Mouse (Mus musculus) midbrain, embryonic 13.5 days (tissue): ENCODE measurements around the gene Pde4dip. TPM values are rescaled to one million over a fixed set of nuclear protein-coding genes. Genes with fewer than 3 reads are reported as not detected.

Experiments used
- ATAC-seq: fragments of 200-750 bp; cut with Nextera tagmentation; 2 replicates; pipeline ENCODE4 v1.8.0; 2017; ENCODE audit warnings: mild to moderate bottlenecking, moderate TSS enrichment, moderate library complexity
- H3K27ac ChIP-seq: fragments of 300-500 bp; sonication (generic); 2 replicates; pipeline ENCODE4 v1.5.1; 2015; ENCODE audit warnings: inconsistent platforms, mild to moderate bottlenecking, moderate library complexity
- H3K27me3 ChIP-seq: fragments of 300-500 bp; sonication (generic); 2 replicates; pipeline ENCODE4 v1.6.1; 2015; ENCODE audit warnings: mild to moderate bottlenecking, inconsistent platforms
- H3K36me3 ChIP-seq: fragments of 300-500 bp; sonication (generic); 2 replicates; pipeline ENCODE4 v1.6.1; 2015; ENCODE audit warnings: mild to moderate bottlenecking, inconsistent platforms
- H3K4me1 ChIP-seq: fragments of 300-500 bp; sonication (generic); replicated peaks from 2 replicates; pipeline ENCODE4 v1.6.1; 2015; ENCODE audit warnings: inconsistent platforms
- H3K4me2 ChIP-seq: fragments of 300-500 bp; sonication (generic); replicated peaks from 2 replicates; pipeline ENCODE4 v1.6.1; 2015; ENCODE audit warnings: moderate library complexity, mild to moderate bottlenecking, inconsistent platforms
- H3K4me3 ChIP-seq: fragments of 300-500 bp; sonication (generic); replicated peaks from 2 replicates; pipeline ENCODE4 v1.5.1; 2015; ENCODE audit warnings: mild to moderate bottlenecking, inconsistent platforms
- H3K9ac ChIP-seq: fragments of 300-500 bp; sonication (generic); replicated peaks from 2 replicates; pipeline ENCODE4 v1.6.1; 2015; ENCODE audit warnings: mild to moderate bottlenecking, inconsistent platforms
- H3K9me3 ChIP-seq: fragments of 300-500 bp; sonication (generic); 2 replicates; pipeline ENCODE4 v1.6.1; 2016; ENCODE audit warnings: mild to moderate bottlenecking, inconsistent platforms
- WGBS: fragments of 180-500 bp; shearing (Covaris S2); methylation state at CpG from one replicate; pipeline ENCODE4 v1.1.7; 2015; 5-methylcytosine and 5-hydroxymethylcytosine counted together
- polyA plus RNA-seq: library from polyadenylated mRNA; unstranded; fragments of >200 nt; fragmentation: Nextera tagmentation; extraction: Ambion mirVana; gene quantifications from 2 replicates; pipeline ENCODE4 v1.2.1, GENCODE M21; 2015

Pde4dip gene
- polyA plus RNA-seq, 1 experiment from 2014 or later = 46.6 TPM

DNA sequence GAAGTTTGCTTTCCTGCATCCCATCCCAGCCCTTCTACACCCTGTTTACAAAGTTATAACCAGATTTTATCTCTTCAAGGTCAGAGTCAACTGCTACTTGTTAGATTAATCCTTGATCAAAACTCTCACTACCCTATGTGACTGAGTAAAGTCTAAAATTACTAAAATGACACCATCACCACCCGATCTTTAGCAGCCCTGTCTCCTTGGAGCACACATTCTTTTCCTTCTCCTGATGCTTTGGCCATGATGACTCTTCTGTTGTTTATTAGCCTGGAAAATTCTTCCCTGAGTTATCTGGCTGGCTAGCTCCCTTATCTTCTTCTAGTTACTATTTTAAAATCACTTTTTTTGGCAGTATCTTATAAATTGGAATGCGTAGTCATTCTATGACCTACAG lies 82.9 kb downstream of the Pde4dip start:
- no peak overlapping the region for H3K4me3 ChIP-seq
- H3K4me2 ChIP-seq = no peak overlapping the region
- no peaks in the 10 kb centered on the region for H3K36me3 ChIP-seq
- 97% methylated on average over 2 of the region's 2 CpGs for WGBS
- no peak for ATAC-seq
- H3K9me3 ChIP-seq = no peaks in the 10 kb centered on the region
- H3K4me1 ChIP-seq = 0 out of 2 replicates have a peak, but pooled peaks cover 2% of the 10 kb centered on the region
- no peak overlapping the region for H3K9ac ChIP-seq
- no peak overlapping the region for H3K27ac ChIP-seq
- H3K27me3 ChIP-seq = no peaks in the 10 kb centered on the region

DNA sequence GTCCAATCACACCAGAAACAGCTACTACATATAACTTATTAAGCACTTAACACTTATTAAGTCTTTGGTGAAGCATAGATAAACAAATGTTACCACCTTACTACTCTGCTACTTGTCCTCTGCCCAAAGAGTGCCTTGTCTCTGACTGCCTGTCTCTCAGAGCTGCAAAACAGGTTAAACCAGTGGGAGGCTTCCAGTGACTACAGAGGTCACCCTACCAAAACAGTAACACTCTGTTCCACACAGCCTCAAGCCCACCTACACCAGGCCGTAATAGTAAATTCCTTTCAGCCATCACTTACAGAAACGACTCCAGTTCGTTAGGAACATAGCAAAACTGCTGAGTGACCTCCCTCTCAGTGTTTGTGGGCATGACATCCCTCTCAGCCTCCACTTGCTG lies 84.8 kb downstream of the Pde4dip start:
- no peak for ATAC-seq
- Histone ChIP-seq H3K27ac (no peak overlapping the region), H3K4me2 (no peak overlapping the region), H3K27me3 (no peaks in the 10 kb centered on the region), H3K36me3 (no peaks in the 10 kb centered on the region), H3K9ac (no peak overlapping the region), H3K4me3 (no peak overlapping the region), H3K4me1 (no peaks in the 10 kb centered on the region), H3K9me3 (no peaks in the 10 kb centered on the region)
- WGBS = 77% methylated on average over 3 of the region's 3 CpGs

DNA sequence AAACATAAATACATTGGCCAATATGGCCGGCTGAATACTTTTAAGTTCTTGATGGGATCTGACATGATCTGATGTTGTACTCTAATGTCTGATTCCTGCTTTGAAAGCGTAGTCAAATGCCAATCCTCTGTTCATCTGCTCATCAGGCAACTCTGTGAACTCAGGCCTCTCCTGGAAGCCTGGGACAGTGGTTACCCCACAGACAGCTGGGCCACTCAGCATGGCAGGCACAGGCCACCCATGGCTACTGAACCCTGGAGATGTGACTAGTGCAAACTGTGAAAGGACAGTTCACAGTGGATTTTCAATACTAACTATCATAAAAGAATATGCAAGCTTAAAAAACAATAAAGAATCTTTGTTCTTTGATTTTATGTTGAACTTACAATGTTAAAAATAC lies 85.6 kb downstream of the Pde4dip start:
- Histone ChIP-seq H3K4me1 (no peaks in the 10 kb centered on the region), H3K4me3 (no peak overlapping the region), H3K36me3 (no peaks in the 10 kb centered on the region), H3K9ac (no peak overlapping the region), H3K4me2 (no peak overlapping the region), H3K27ac (no peak overlapping the region), H3K9me3 (no peaks in the 10 kb centered on the region), H3K27me3 (no peaks in the 10 kb centered on the region)
- no peak for ATAC-seq
- 89% methylated on average over 2 of the region's 2 CpGs for WGBS

DNA sequence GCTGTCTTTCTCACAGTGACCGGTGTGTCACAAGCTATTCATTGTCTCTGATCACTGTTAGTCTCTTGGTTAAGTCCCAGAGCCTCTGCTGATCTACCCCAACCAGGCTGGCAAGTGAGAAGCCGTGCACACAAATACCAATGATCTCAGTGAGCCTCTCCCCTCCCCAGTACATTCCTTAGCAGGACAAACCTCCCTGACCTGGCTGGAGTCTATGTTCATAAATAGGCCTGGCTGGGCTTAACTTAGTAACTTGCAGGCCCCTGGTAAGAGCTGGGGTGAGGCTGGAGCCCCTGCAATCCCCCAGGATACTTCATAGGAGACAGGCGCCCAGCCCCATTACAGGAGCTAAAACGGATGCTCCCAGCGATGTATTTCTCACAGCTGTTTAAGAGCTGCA lies 86.2 kb downstream of the Pde4dip start:
- H3K27ac ChIP-seq = no peak overlapping the region
- no peak overlapping the region for H3K4me2 ChIP-seq
- H3K27me3 ChIP-seq = no peaks in the 10 kb centered on the region
- H3K9me3 ChIP-seq = no peaks in the 10 kb centered on the region
- H3K4me1 ChIP-seq = no peaks in the 10 kb centered on the region
- no peak overlapping the region for H3K9ac ChIP-seq
- ATAC-seq = no peak
- H3K4me3 ChIP-seq = no peak overlapping the region
- 85% methylated on average over 5 of the region's 5 CpGs for WGBS
- no peaks in the 10 kb centered on the region for H3K36me3 ChIP-seq

DNA sequence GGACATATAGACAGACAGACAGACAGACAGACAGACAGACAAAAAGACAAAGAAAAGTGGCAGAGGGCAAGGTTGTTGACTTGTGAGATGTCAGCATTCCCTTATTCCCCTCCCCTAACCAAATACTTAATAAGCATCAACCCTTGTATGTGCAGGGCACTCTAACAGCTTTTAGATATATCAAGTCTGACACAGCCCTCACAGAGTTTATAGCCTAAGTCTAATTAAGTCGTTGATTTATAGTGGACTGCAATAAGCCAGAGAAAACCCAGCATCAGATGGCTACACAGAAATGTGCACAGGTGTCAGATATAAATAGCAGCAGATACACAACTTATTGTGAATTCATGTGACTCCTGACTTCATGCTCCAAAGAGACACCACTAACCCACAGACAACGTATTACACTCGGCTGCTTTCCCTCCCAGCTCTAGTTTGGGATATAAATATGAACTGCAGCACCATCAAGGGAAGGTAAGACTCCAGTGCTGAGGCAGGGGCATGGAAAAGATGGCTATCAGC lies 87.3 kb downstream of the Pde4dip start:
- Histone ChIP-seq H3K36me3 (no peaks in the 10 kb centered on the region), H3K27me3 (no peaks in the 10 kb centered on the region), H3K4me2 (no peak overlapping the region), H3K9ac (no peak overlapping the region), H3K27ac (no peak overlapping the region), H3K9me3 (no peaks in the 10 kb centered on the region), H3K4me1 (no peaks in the 10 kb centered on the region), H3K4me3 (no peak overlapping the region)
- ATAC-seq = no peak
- WGBS = 83% methylated on average over 3 of the region's 3 CpGs

DNA sequence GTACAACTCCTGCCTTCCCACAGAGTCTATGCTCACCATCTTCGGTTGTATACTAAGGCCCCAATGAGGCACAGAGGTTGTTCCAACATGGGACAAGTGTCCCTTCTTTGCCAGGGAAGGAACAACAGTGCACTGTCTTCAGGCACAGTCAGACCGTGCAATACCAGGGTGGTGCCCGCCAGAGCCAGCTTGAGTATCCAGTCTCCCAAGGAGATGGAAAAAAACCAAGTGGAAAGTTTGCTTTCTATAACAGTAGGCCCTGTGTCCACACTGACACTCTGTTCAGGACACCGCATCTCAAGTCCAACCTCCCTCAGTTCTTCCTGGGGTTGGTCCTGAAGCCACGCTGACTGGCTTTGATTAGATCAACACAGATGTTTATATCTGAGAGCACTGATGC lies 87.8 kb downstream of the Pde4dip start:
- H3K4me3 ChIP-seq = no peak overlapping the region
- no peaks in the 10 kb centered on the region for H3K27me3 ChIP-seq
- WGBS = 88% methylated on average over 5 of the region's 5 CpGs
- no peaks in the 10 kb centered on the region for H3K36me3 ChIP-seq
- no peak overlapping the region for H3K9ac ChIP-seq
- no peak for ATAC-seq
- H3K27ac ChIP-seq = no peak overlapping the region
- no peaks in the 10 kb centered on the region for H3K4me1 ChIP-seq
- no peak overlapping the region for H3K4me2 ChIP-seq
- H3K9me3 ChIP-seq = no peaks in the 10 kb centered on the region

DNA sequence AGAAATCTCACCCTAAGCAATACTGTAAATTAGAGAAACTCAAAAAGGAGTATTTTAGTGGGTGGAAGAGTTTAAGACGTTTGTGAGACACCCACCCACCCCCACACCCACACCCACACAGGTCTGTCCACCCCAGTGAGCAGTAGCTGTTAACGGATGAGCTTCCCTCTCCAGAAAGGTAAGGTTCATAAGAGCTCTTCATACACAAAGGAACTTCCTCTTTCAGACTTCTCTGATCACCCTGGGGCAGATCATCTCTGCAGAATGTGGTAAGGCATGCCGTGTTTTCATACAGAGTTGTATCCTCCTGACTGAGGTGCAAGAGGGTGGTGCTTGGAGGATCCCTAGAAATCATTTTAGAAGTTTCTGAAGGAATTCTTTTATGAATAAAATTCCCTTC lies 88.5 kb downstream of the Pde4dip start:
- Histone ChIP-seq H3K36me3 (no peaks in the 10 kb centered on the region), H3K9me3 (no peaks in the 10 kb centered on the region), H3K4me3 (no peak overlapping the region), H3K4me1 (no peaks in the 10 kb centered on the region), H3K27ac (no peak overlapping the region), H3K4me2 (no peak overlapping the region), H3K27me3 (no peaks in the 10 kb centered on the region), H3K9ac (no peak overlapping the region)
- 79% methylated on average over 3 of the region's 3 CpGs for WGBS
- ATAC-seq = no peak

DNA sequence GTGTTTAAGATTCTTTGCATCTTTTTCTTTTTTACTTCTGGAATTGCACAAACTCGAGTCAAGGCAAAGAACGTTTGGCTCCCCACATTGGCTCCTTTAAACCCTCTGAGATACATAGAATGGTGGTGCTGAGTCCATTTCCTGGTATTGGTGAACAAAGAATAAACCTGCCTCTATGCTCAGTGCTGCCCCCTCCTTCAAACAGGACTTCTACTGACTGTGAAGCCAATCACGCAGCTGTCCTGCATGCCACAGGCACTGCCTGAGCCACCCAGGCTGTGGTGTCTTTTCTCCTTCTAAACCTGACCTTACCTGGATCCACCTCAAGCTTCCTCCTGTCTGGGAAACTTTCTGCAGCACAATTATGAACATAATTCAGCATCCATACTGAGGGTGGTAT lies 89.2 kb downstream of the Pde4dip start:
- no peak overlapping the region for H3K27ac ChIP-seq
- H3K9ac ChIP-seq = no peak overlapping the region
- no peak overlapping the region for H3K4me2 ChIP-seq
- H3K27me3 ChIP-seq = no peaks in the 10 kb centered on the region
- H3K9me3 ChIP-seq = no peaks in the 10 kb centered on the region
- WGBS = 63% methylated on average over 3 of the region's 3 CpGs
- H3K4me1 ChIP-seq = no peaks in the 10 kb centered on the region
- ATAC-seq = no peak
- H3K4me3 ChIP-seq = no peak overlapping the region
- H3K36me3 ChIP-seq = no peaks in the 10 kb centered on the region

DNA sequence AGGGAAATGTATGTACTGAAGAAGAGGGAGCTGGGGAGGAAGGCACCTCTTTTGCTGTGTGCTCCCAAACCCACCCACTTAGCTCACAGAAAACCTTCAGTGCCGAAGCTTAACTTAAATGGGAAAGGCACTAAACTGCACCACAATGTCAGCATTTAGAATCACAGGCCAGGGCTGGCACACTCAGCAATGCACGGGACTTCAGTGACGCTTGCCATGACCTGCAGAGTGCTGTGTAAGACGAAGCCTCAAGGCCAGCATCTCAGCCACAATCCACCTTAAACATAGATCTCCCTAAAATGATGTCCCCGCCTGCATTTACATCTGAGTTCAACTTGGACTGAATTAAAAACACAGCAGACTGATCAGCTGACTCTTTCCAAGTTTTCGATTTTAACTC lies 91.1 kb downstream of the Pde4dip start:
- H3K9ac ChIP-seq = no peak overlapping the region
- no peaks in the 10 kb centered on the region for H3K4me1 ChIP-seq
- ATAC-seq = no peak
- H3K4me2 ChIP-seq = no peak overlapping the region
- H3K36me3 ChIP-seq = no peaks in the 10 kb centered on the region
- 87% methylated on average over 6 of the region's 6 CpGs for WGBS
- H3K4me3 ChIP-seq = no peak overlapping the region
- H3K9me3 ChIP-seq = no peaks in the 10 kb centered on the region
- no peak overlapping the region for H3K27ac ChIP-seq
- no peaks in the 10 kb centered on the region for H3K27me3 ChIP-seq

DNA sequence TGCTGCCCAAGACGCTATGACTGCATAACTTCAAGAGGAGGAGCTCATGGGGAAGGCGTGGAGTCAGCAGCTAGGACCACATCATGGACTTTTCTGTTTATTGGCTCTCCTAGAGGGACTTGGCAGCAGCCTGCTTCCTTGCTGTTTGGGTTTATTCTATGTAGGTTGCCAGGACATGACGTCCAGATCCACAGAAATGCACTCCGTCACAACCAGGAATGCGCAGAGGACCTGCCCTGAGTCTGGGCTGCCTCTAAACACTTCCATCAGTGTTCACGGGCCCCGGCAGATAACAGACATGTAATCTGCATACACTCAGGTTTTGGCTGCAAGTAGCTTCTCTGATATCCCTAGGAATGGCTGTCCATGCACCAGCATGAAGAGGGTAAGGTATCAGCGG lies 94.5 kb downstream of the Pde4dip start:
- H3K36me3 ChIP-seq = no peaks in the 10 kb centered on the region
- 79% methylated on average over 8 of the region's 8 CpGs for WGBS
- no peak overlapping the region for H3K4me3 ChIP-seq
- no peak for ATAC-seq
- no peaks in the 10 kb centered on the region for H3K4me1 ChIP-seq
- H3K9me3 ChIP-seq = no peaks in the 10 kb centered on the region
- no peaks in the 10 kb centered on the region for H3K27me3 ChIP-seq
- no peak overlapping the region for H3K4me2 ChIP-seq
- H3K27ac ChIP-seq = no peak overlapping the region
- no peak overlapping the region for H3K9ac ChIP-seq

DNA sequence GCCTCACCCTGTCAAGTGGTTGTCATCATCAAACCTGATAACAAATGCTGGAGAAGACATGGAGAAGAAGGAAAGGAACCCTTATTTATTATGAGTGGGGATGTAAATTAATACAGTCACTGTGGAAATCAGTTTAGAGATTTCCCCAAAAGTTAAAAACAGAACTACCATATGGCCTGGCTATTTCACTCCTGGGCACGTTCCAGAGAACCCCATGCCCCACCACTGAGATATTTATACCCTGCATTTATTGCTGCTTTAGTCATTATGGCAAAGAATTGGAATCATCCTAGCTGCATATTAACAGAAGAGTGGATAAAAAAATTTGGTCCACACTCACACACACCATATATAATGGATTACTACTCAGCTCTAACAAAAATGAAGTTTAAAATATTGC lies 98.4 kb downstream of the Pde4dip start:
- Histone ChIP-seq H3K27me3 (no peaks in the 10 kb centered on the region), H3K9me3 (no peaks in the 10 kb centered on the region), H3K36me3 (no peaks in the 10 kb centered on the region), H3K4me1 (no peaks in the 10 kb centered on the region), H3K4me3 (no peak overlapping the region), H3K4me2 (no peak overlapping the region), H3K27ac (no peak overlapping the region), H3K9ac (no peak overlapping the region)
- no peak for ATAC-seq
- 85% methylated on average over 1 of the region's 1 CpGs for WGBS

DNA sequence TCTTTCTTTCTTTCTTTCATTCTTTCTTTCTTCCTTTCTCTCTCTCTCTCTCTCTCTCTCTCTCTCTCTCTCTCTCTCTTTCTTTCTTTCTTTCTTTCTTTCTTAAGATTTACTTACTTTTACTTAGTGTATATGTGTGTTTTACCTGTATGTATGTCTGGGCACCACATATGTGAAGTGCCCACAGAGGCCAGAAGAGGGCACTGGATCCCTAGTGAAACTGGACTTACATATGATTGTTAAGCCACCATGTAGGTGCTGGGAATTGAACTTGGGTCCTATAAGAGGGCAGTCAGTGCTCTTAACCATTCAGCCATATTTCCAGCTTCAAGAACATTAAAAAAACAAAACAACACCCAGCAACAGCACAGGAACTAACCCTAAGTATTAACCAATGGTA lies 99.2 kb downstream of the Pde4dip start:
- Histone ChIP-seq H3K27me3 (no peaks in the 10 kb centered on the region), H3K9ac (no peak overlapping the region), H3K9me3 (no peaks in the 10 kb centered on the region), H3K4me2 (no peak overlapping the region), H3K36me3 (no peaks in the 10 kb centered on the region), H3K27ac (no peak overlapping the region), H3K4me3 (no peak overlapping the region), H3K4me1 (no peaks in the 10 kb centered on the region)
- no peak for ATAC-seq

DNA sequence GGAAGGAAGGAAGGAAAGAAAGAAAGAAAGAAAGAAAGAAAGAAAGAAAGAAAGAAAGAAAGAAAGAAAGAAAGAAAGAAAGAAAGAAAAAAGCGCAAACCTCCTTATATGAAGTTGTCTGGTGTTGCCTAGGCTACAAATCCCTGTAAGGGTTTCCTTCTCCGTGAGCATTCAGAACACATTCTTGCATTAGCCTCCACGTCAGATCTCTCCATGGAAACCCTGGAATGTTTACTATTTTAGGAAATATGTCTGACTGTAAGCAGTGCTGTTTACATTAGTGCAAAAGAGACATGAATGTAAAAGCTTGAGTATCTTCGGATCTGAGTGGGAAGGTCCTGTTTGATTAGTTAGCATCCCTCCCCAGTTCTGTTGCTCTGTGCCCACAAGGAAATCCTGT lies 112.3 kb downstream of the Pde4dip start:
- Histone ChIP-seq H3K4me2 (no peak overlapping the region), H3K9ac (no peak overlapping the region), H3K4me3 (no peak overlapping the region), H3K36me3 (no peaks in the 10 kb centered on the region), H3K27me3 (no peaks in the 10 kb centered on the region), H3K4me1 (0 out of 2 replicates have a peak, but pooled peaks cover 2% of the 10 kb centered on the region), H3K9me3 (no peaks in the 10 kb centered on the region), H3K27ac (no peak overlapping the region)
- 23% methylated on average over 4 of the region's 4 CpGs for WGBS
- no peak for ATAC-seq
